Mouse (Mus musculus): ENCODE results near the gene Exosc8. TPM values are rescaled to one million over a fixed set of nuclear protein-coding genes. Genes with fewer than 3 reads are reported as not detected.

Exosc8 gene
- polyA plus RNA-seq, 1 experiment from 2014 or later, result 37.1 TPM

DNA sequence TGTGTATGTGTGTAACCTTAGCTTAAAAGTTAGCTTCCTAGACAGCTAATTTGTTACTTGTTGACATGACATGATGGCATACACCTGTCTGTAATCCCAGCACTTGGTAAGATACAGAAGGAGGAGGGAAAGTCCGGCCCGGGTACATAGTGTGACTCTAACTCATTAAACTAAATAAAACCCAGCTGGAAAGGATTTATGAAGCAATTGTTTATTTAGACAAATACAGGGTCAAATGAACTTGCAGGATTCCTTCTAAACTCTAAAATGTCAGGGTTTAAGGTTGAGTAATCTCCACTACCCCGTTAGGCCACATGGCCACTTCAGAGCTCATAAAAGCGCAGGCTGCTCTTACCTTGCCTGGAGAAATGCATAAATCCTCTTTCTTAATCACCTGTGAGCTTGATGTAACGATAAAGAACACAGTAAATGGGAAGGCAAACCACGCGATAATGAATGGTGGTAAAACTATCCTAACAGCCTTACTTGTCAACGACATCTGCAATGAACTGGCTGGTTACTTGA lies 3.5 kb downstream of the Exosc8 start:
- no peaks in the 10 kb centered on the region for H3K27me3 ChIP-seq (ENCODE audit: control insufficient read depth, insufficient read depth, low read length)
- H3K4me3 ChIP-seq (ENCODE audit: low read depth, low read length), result no peak overlapping the region
- DNase-seq (ENCODE audit: low spot score) (no peak), ATAC-seq (ENCODE audit: low FRiP score, low TSS enrichment) (no peak)
- no peaks in the 10 kb centered on the region for H3K4me1 ChIP-seq (replicated peaks; ENCODE audit: control insufficient read depth, insufficient read depth)
- 51% methylated on average over 8 of the region's 8 CpGs for WGBS
- H3K9me3 ChIP-seq (ENCODE audit: control insufficient read depth, low read length), result no peaks in the 10 kb centered on the region
- H3K9ac ChIP-seq (ENCODE audit: low read length), result no peak overlapping the region
- TF ChIP-seq CTCF (IDR thresholded peaks at IDR 0.05; ENCODE audit: low read depth) (no peak), EP300 (optimal IDR thresholded peaks at IDR 0.05) (no peak)
- H3K27ac ChIP-seq (replicated peaks), result no peak overlapping the region
- peaks cover 22% of the 10 kb centered on the region for H3K36me3 ChIP-seq (ENCODE audit: control insufficient read depth, insufficient read depth, low read length)
- no peak overlapping the region for H3K4me2 ChIP-seq (replicated peaks; ENCODE audit: low read depth)

DNA sequence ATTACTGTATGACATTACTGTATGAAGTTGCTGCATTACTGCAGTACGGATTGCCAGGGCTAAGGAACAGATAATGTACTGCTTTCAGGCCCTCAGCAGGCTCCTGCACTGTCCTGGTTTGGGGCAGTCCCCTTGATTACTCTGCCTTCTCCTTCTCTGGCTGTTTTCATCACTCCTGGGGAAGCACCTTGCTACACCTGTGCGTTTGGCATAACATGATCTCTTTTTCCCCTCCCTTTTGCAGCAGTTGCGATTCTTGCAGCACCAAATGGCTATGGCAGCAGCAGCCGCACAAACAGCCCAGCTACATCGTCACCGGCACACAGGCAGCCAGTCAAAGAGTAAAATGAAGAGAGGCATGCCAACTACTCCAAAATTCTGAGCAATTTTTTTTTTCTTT lies 7.1 kb downstream of the Exosc8 start:
- Histone ChIP-seq H3K4me1 (replicated peaks; ENCODE audit: control insufficient read depth, insufficient read depth) (no peaks in the 10 kb centered on the region), H3K4me3 (ENCODE audit: low read depth, low read length) (no peak overlapping the region), H3K27ac (replicated peaks) (no peak overlapping the region), H3K4me2 (replicated peaks; ENCODE audit: low read depth) (no peak overlapping the region), H3K9me3 (ENCODE audit: control insufficient read depth, low read length) (no peaks in the 10 kb centered on the region), H3K27me3 (ENCODE audit: control insufficient read depth, insufficient read depth, low read length) (no peaks in the 10 kb centered on the region), H3K36me3 (ENCODE audit: control insufficient read depth, insufficient read depth, low read length) (peaks cover 22% of the 10 kb centered on the region), H3K9ac (ENCODE audit: low read length) (no peak overlapping the region)
- WGBS, result 91% methylated on average over 6 of the region's 6 CpGs
- DNase-seq (ENCODE audit: low spot score) (no peak), ATAC-seq (ENCODE audit: low FRiP score, low TSS enrichment) (no peak)
- TF ChIP-seq EP300 (optimal IDR thresholded peaks at IDR 0.05) (no peak), CTCF (IDR thresholded peaks at IDR 0.05; ENCODE audit: low read depth) (no peak)

DNA sequence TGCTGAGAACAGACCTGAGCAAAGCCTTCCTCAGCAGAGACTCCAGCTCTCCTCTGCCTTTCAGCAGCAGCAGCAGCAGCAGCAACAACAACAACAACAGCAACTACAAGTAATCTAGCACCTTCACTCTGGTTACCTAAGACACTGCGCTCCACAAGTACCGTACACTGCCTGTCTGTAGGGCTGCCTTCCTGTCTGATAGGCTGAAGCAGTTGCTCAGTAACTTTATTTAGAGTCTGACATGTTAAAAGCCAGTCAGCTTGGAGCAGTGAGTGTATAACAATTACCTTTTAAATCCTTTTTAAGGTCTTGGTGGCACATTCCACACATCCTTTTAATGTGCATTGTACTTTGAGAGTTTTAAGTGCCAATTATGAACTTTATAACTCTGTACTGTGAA lies 7.6 kb downstream of the Exosc8 start:
- Histone ChIP-seq H3K4me2 (replicated peaks; ENCODE audit: low read depth) (no peak overlapping the region), H3K9ac (ENCODE audit: low read length) (no peak overlapping the region), H3K4me1 (replicated peaks; ENCODE audit: control insufficient read depth, insufficient read depth) (no peaks in the 10 kb centered on the region), H3K9me3 (ENCODE audit: control insufficient read depth, low read length) (no peaks in the 10 kb centered on the region), H3K36me3 (ENCODE audit: control insufficient read depth, insufficient read depth, low read length) (peaks cover 22% of the 10 kb centered on the region), H3K27me3 (ENCODE audit: control insufficient read depth, insufficient read depth, low read length) (no peaks in the 10 kb centered on the region), H3K4me3 (ENCODE audit: low read depth, low read length) (no peak overlapping the region), H3K27ac (replicated peaks) (no peak overlapping the region)
- WGBS, result 93% methylated on average over 2 of the region's 2 CpGs
- TF ChIP-seq CTCF (IDR thresholded peaks at IDR 0.05; ENCODE audit: low read depth) (no peak), EP300 (optimal IDR thresholded peaks at IDR 0.05) (no peak)
- ATAC-seq (ENCODE audit: low FRiP score, low TSS enrichment) (no peak), DNase-seq (ENCODE audit: low spot score) (no peak)

DNA sequence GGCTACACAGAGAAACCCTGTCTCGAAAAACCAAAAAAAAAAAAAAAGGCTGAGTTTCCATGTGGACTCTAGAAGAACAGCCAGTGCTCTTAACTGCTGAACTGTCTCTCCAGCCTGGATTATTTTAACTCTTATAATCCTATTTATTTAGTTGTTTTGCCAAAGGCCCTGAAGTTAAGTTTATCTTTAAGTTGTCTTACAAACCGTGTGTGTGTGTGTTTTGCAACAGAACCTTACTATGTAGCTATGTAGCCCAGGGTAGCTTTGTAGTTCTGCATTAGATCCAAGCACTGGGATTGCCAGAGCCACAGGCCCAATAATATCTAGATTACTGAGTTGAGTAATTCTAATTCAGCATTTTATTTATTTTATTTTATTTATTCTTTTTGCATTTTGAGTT lies 9.8 kb downstream of the Exosc8 start:
- Histone ChIP-seq H3K9me3 (ENCODE audit: control insufficient read depth, low read length) (no peaks in the 10 kb centered on the region), H3K9ac (ENCODE audit: low read length) (no peak overlapping the region), H3K36me3 (ENCODE audit: control insufficient read depth, insufficient read depth, low read length) (peaks cover 26% of the 10 kb centered on the region), H3K4me2 (replicated peaks; ENCODE audit: low read depth) (no peak overlapping the region), H3K27me3 (ENCODE audit: control insufficient read depth, insufficient read depth, low read length) (no peaks in the 10 kb centered on the region), H3K27ac (replicated peaks) (no peak overlapping the region), H3K4me1 (replicated peaks; ENCODE audit: control insufficient read depth, insufficient read depth) (no peaks in the 10 kb centered on the region), H3K4me3 (ENCODE audit: low read depth, low read length) (no peak overlapping the region)
- 68% methylated on average over 2 of the region's 2 CpGs for WGBS
- ATAC-seq (ENCODE audit: low FRiP score, low TSS enrichment) (no peak), DNase-seq (ENCODE audit: low spot score) (no peak)
- no peak for TF ChIP-seq CTCF (IDR thresholded peaks at IDR 0.05; ENCODE audit: low read depth)
- TF ChIP-seq EP300 (optimal IDR thresholded peaks at IDR 0.05), result no peak

DNA sequence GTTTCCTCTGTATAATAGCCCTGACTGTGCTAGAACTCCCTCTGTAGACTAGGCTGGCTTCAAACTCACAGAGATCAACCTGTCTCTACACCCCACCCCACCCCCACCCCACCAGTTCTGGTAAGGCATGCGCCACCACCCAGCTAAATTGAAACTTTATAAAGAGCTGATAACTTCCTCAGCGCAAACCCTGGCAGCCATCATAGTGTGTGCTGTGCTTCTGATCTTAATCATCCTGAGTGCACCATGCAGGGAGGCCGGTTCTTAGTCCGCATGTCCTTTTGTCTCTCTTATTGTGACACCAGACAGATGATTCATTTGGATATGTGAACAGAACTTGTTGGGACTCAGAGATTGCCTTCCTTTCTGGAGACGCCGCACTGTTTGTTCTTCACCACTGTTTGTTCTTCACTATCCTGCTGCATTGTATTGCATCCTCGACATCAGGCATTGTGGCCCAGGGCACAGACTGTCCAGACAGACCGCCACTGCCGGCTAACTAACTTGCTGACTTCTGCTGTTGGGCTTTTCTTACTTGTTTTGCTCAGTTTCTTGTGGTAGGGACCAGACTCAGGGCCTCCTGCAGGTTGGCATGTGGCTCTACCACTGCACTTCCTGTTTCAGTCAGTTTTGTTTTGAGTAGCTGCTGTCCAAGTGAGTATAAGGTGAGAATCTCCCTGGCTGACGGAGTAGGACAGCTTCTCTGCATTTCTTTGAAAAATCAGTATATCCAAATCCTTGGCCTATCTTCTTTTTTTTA lies 11.3 kb downstream of the Exosc8 start:
- no peak overlapping the region for H3K4me3 ChIP-seq (ENCODE audit: low read depth, low read length)
- no peaks in the 10 kb centered on the region for H3K27me3 ChIP-seq (ENCODE audit: control insufficient read depth, insufficient read depth, low read length)
- no peak overlapping the region for H3K9ac ChIP-seq (ENCODE audit: low read length)
- ATAC-seq (ENCODE audit: low FRiP score, low TSS enrichment), result no peak; the same call in 1 of the 2 replicates
- no peaks in the 10 kb centered on the region for H3K4me1 ChIP-seq (replicated peaks; ENCODE audit: control insufficient read depth, insufficient read depth)
- WGBS, result 62% methylated on average over 10 of the region's 10 CpGs
- H3K27ac ChIP-seq (replicated peaks), result no peak overlapping the region
- H3K36me3 ChIP-seq (ENCODE audit: control insufficient read depth, insufficient read depth, low read length), result peaks cover 18% of the 10 kb centered on the region
- no peak for DNase-seq (ENCODE audit: low spot score)
- no peak overlapping the region for H3K4me2 ChIP-seq (replicated peaks; ENCODE audit: low read depth)
- TF ChIP-seq EP300 (optimal IDR thresholded peaks at IDR 0.05) (no peak), CTCF (IDR thresholded peaks at IDR 0.05; ENCODE audit: low read depth) (no peak)
- H3K9me3 ChIP-seq (ENCODE audit: control insufficient read depth, low read length), result no peaks in the 10 kb centered on the region

DNA sequence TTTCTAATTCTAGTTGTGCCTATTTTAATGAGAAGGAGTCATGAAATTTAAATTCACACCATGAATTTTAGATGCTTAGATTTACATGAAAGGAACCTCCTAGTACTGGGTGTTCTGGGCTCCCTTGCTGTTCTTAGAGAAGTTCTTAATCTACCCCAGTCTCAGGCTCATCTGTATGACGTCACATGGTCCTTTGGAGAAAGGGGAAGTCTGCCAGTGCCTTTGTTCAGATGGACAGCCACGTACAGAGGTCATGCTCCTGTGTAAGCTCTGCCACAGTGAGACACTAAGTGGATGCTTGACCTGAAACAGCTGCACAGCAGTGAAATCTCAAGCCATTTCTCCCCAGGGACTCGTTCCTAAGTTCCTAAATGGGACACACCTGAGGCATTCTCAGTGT lies 16.2 kb downstream of the Exosc8 start:
- H3K9ac ChIP-seq (ENCODE audit: low read length), result no peak overlapping the region
- H3K36me3 ChIP-seq (ENCODE audit: control insufficient read depth, insufficient read depth, low read length), result peaks cover 25% of the 10 kb centered on the region
- H3K4me3 ChIP-seq (ENCODE audit: low read depth, low read length), result no peak overlapping the region
- no peak for TF ChIP-seq CTCF (IDR thresholded peaks at IDR 0.05; ENCODE audit: low read depth)
- TF ChIP-seq EP300 (optimal IDR thresholded peaks at IDR 0.05), result no peak
- ATAC-seq (ENCODE audit: low FRiP score, low TSS enrichment) (no peak), DNase-seq (ENCODE audit: low spot score) (no peak)
- no peaks in the 10 kb centered on the region for H3K4me1 ChIP-seq (replicated peaks; ENCODE audit: control insufficient read depth, insufficient read depth)
- H3K27ac ChIP-seq (replicated peaks), result no peak overlapping the region
- H3K27me3 ChIP-seq (ENCODE audit: control insufficient read depth, insufficient read depth, low read length), result no peaks in the 10 kb centered on the region
- H3K9me3 ChIP-seq (ENCODE audit: control insufficient read depth, low read length), result no peaks in the 10 kb centered on the region
- 52% methylated on average over 3 of the region's 3 CpGs for WGBS
- no peak overlapping the region for H3K4me2 ChIP-seq (replicated peaks; ENCODE audit: low read depth)

Data from stomach, postnatal 0 days (tissue).